Mouse (Mus musculus): ENCODE measurements at regions not wholly inside any gene's neighbourhood (a gene's known extent, or its start where the extent isn't known, plus 50 kb on each side); places are given as distances from the start of the nearest gene placed in this dataset.

- Histone ChIP-seq H3K9me3 (ENCODE audit: control insufficient read depth, low read length) (no peaks in the 10 kb centered on the region), H3K27me3 (ENCODE audit: control insufficient read depth, insufficient read depth, low read length) (no peaks in the 10 kb centered on the region), H3K4me1 (ENCODE audit: control insufficient read depth, insufficient read depth, low read length) (no peaks in the 10 kb centered on the region), H3K27ac (replicated peaks; ENCODE audit: low read depth, low read length) (no peak overlapping the region), H3K36me3 (ENCODE audit: control insufficient read depth, insufficient read depth, low read length) (no peaks in the 10 kb centered on the region), H3K4me3 (replicated peaks; ENCODE audit: low read depth, low read length) (no peak overlapping the region), H3K4me2 (ENCODE audit: low read length) (no peak overlapping the region), H3K9ac (replicated peaks; ENCODE audit: low read length) (no peak overlapping the region)
- no peak for ATAC-seq (ENCODE audit: low FRiP score, low TSS enrichment)
- 85% methylated on average over 3 of the region's 3 CpGs for WGBS
- DNase-seq = no peak
Measured at GRCm38 (mm10) chr2:148506966-148507365, 63.6 kb upstream of the Cd93 start.

- DNase-seq (no peak), ATAC-seq (ENCODE audit: low FRiP score, low TSS enrichment) (no peak)
- WGBS = 87% methylated on average over 3 of the region's 3 CpGs
- Histone ChIP-seq H3K27me3 (ENCODE audit: control insufficient read depth, insufficient read depth, low read length) (no peaks in the 10 kb centered on the region), H3K4me3 (replicated peaks; ENCODE audit: low read depth, low read length) (no peak overlapping the region), H3K36me3 (ENCODE audit: control insufficient read depth, insufficient read depth, low read length) (no peaks in the 10 kb centered on the region), H3K9me3 (ENCODE audit: control insufficient read depth, low read length) (no peaks in the 10 kb centered on the region), H3K4me2 (ENCODE audit: low read length) (no peak overlapping the region), H3K4me1 (ENCODE audit: control insufficient read depth, insufficient read depth, low read length) (no peaks in the 10 kb centered on the region), H3K9ac (replicated peaks; ENCODE audit: low read length) (no peak overlapping the region), H3K27ac (replicated peaks; ENCODE audit: low read depth, low read length) (no peak overlapping the region)
Measured at GRCm38 (mm10) chr2:148505651-148506050, 62.3 kb upstream of the Cd93 start.

GRCm38 (mm10) chr2:148503143-148503854, 59.9 kb upstream of the Cd93 start:
- Histone ChIP-seq H3K9ac (replicated peaks; ENCODE audit: low read length) (no peak overlapping the region), H3K27ac (replicated peaks; ENCODE audit: low read depth, low read length) (no peak overlapping the region), H3K36me3 (ENCODE audit: control insufficient read depth, insufficient read depth, low read length) (no peaks in the 10 kb centered on the region), H3K27me3 (ENCODE audit: control insufficient read depth, insufficient read depth, low read length) (no peaks in the 10 kb centered on the region), H3K9me3 (ENCODE audit: control insufficient read depth, low read length) (no peaks in the 10 kb centered on the region), H3K4me3 (replicated peaks; ENCODE audit: low read depth, low read length) (no peak overlapping the region), H3K4me2 (ENCODE audit: low read length) (no peak overlapping the region), H3K4me1 (ENCODE audit: control insufficient read depth, insufficient read depth, low read length) (no peaks in the 10 kb centered on the region)
- DNase-seq (no peak), ATAC-seq (ENCODE audit: low FRiP score, low TSS enrichment) (no peak)
- 98% methylated on average over 2 of the region's 2 CpGs for WGBS

- no peak overlapping the region for H3K9ac ChIP-seq (replicated peaks; ENCODE audit: low read length)
- no peak overlapping the region for H3K4me3 ChIP-seq (replicated peaks; ENCODE audit: low read depth, low read length)
- ATAC-seq (ENCODE audit: low FRiP score, low TSS enrichment) (no peak), DNase-seq (no peak)
- 86% methylated on average over 2 of the region's 2 CpGs for WGBS
- no peaks in the 10 kb centered on the region for H3K9me3 ChIP-seq (ENCODE audit: control insufficient read depth, low read length)
- H3K27ac ChIP-seq (replicated peaks; ENCODE audit: low read depth, low read length) = no peak overlapping the region
- no peaks in the 10 kb centered on the region for H3K36me3 ChIP-seq (ENCODE audit: control insufficient read depth, insufficient read depth, low read length)
- H3K4me1 ChIP-seq (ENCODE audit: control insufficient read depth, insufficient read depth, low read length) = no peaks in the 10 kb centered on the region
- no peaks in the 10 kb centered on the region for H3K27me3 ChIP-seq (ENCODE audit: control insufficient read depth, insufficient read depth, low read length)
- no peak overlapping the region for H3K4me2 ChIP-seq (ENCODE audit: low read length)
Measured at GRCm38 (mm10) chr2:148502321-148502720, 59.0 kb upstream of the Cd93 start.

DNA sequence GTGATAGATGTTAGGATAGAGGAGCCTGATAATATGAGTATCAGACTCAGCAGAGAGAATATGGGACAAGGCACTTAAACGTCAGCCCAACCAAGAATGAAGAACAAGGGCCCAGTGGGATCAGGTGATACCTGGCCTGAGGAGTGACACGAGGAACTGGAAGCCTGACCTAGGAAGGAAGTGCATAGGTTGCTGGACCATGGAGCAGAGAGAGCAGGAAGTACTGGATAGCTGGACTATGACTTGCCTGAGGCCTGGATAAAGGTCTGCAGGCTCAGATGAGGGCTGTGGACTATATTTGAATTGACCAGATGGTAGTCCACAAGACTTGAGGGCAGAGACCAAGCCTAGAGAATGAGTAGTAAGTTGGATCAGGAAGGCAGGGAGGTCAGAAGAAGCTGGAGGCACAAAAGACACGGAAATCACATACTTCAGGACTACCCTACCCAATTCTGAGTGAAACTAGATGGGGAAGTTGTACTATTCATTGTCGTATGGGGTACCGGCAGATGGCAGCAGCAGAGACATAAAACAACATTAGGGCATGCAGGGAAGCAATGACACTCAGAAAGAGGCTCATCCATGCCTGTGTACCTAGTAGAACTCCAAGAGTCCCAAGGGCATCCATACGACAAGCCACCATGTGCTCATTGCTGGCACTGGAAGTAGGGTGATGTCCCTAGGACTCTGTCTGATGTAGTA, 57.0 kb upstream of the Cd93 start:
- no peaks in the 10 kb centered on the region for H3K27me3 ChIP-seq (ENCODE audit: control insufficient read depth, insufficient read depth, low read length)
- H3K4me3 ChIP-seq (replicated peaks; ENCODE audit: low read depth, low read length) = no peak overlapping the region
- no peaks in the 10 kb centered on the region for H3K9me3 ChIP-seq (ENCODE audit: control insufficient read depth, low read length)
- ATAC-seq (ENCODE audit: low FRiP score, low TSS enrichment) (no peak), DNase-seq (no peak)
- 82% methylated on average over 6 of the region's 6 CpGs for WGBS
- H3K4me2 ChIP-seq (ENCODE audit: low read length) = no peak overlapping the region
- no peaks in the 10 kb centered on the region for H3K36me3 ChIP-seq (ENCODE audit: control insufficient read depth, insufficient read depth, low read length)
- no peak overlapping the region for H3K27ac ChIP-seq (replicated peaks; ENCODE audit: low read depth, low read length)
- no peaks in the 10 kb centered on the region for H3K4me1 ChIP-seq (ENCODE audit: control insufficient read depth, insufficient read depth, low read length)
- H3K9ac ChIP-seq (replicated peaks; ENCODE audit: low read length) = no peak overlapping the region

GRCm38 (mm10) chr2:148497452-148498302, 54.3 kb upstream of the Cd93 start:
- WGBS = 89% methylated on average over 12 of the region's 12 CpGs

DNA sequence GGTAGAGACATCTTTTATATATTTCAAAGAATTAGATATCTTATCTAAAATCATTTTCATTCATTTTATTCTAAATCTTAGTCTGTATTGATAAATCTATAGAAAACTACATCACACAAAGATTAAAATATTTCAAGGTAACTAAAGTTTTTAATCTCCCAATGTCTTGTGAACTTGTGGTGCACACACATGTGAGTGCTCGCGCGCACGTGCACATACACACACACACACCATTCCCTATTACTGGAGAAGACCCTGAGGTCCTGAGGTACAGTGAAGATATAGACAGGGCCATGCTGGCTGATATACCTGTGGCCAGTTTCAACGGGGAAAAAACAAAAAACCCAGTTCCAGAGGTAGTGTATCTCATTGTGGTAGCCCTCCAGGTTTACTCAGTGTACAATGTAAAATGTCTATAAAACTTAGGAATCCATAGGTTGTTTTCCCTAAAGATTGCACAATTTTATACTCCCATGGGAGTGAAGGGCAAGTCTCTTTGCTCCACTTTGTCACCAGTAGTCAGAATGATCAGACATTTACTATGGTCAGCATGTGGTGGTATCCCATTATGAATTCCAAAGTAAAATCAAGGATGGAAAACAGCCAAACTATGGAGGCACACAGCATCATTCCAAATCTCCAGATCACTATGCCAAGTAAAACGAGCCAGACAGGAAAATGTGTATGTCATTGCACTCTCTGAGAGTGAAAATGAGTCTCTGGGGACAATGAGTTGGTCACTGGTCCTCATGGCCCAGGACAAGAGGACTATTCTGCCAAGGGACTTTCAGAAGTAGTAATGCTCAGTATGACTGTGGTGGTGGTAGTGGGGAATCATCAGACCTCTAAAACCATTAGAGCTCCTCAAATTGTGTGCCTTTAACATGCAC, 53.0 kb upstream of the Cd93 start:
- Histone ChIP-seq H3K27ac (replicated peaks; ENCODE audit: low read depth, low read length) (no peak overlapping the region), H3K9me3 (ENCODE audit: control insufficient read depth, low read length) (no peaks in the 10 kb centered on the region), H3K36me3 (ENCODE audit: control insufficient read depth, insufficient read depth, low read length) (no peaks in the 10 kb centered on the region), H3K4me1 (ENCODE audit: control insufficient read depth, insufficient read depth, low read length) (no peaks in the 10 kb centered on the region), H3K4me3 (replicated peaks; ENCODE audit: low read depth, low read length) (no peak overlapping the region), H3K9ac (replicated peaks; ENCODE audit: low read length) (no peak overlapping the region), H3K4me2 (ENCODE audit: low read length) (no peak overlapping the region), H3K27me3 (ENCODE audit: control insufficient read depth, insufficient read depth, low read length) (no peaks in the 10 kb centered on the region)
- 92% methylated on average over 6 of the region's 6 CpGs for WGBS
- DNase-seq (no peak), ATAC-seq (ENCODE audit: low FRiP score, low TSS enrichment) (no peak)

More at GRCm38 (mm10) chr2:148497452-148498302, 54.3 kb upstream of the Cd93 start:
- H3K9ac ChIP-seq (replicated peaks; ENCODE audit: low read length) = no peak overlapping the region
- H3K4me1 ChIP-seq (ENCODE audit: control insufficient read depth, insufficient read depth, low read length) = no peaks in the 10 kb centered on the region
- H3K27ac ChIP-seq (replicated peaks; ENCODE audit: low read depth, low read length) = no peak overlapping the region
- no peak for ATAC-seq (ENCODE audit: low FRiP score, low TSS enrichment)
- no peak overlapping the region for H3K4me2 ChIP-seq (ENCODE audit: low read length)
- no peak for DNase-seq
- no peaks in the 10 kb centered on the region for H3K9me3 ChIP-seq (ENCODE audit: control insufficient read depth, low read length)
- H3K4me3 ChIP-seq (replicated peaks; ENCODE audit: low read depth, low read length) = no peak overlapping the region
- H3K36me3 ChIP-seq (ENCODE audit: control insufficient read depth, insufficient read depth, low read length) = no peaks in the 10 kb centered on the region
- H3K27me3 ChIP-seq (ENCODE audit: control insufficient read depth, insufficient read depth, low read length) = no peaks in the 10 kb centered on the region

GRCm38 (mm10) chr2:148495485-148495884, 52.1 kb upstream of the Cd93 start:
- Histone ChIP-seq H3K27me3 (ENCODE audit: control insufficient read depth, insufficient read depth, low read length) (no peaks in the 10 kb centered on the region), H3K36me3 (ENCODE audit: control insufficient read depth, insufficient read depth, low read length) (no peaks in the 10 kb centered on the region), H3K9me3 (ENCODE audit: control insufficient read depth, low read length) (no peaks in the 10 kb centered on the region), H3K4me1 (ENCODE audit: control insufficient read depth, insufficient read depth, low read length) (no peaks in the 10 kb centered on the region), H3K4me3 (replicated peaks; ENCODE audit: low read depth, low read length) (no peak overlapping the region), H3K4me2 (ENCODE audit: low read length) (no peak overlapping the region), H3K9ac (replicated peaks; ENCODE audit: low read length) (no peak overlapping the region), H3K27ac (replicated peaks; ENCODE audit: low read depth, low read length) (no peak overlapping the region)
- 70% methylated on average over 3 of the region's 3 CpGs for WGBS
- no peak for ATAC-seq (ENCODE audit: low FRiP score, low TSS enrichment)
- DNase-seq = no peak
